Mouse (Mus musculus) liver, postnatal 0 days (tissue): ENCODE data around the gene Agpat3. TPM values are rescaled to one million over a fixed set of nuclear protein-coding genes. Genes with fewer than 3 reads are reported as not detected.
A peak's percentile ranks its signal among the peaks of the same experiment; 100 is the strongest.

Experiments used
- ATAC-seq: fragments of 200-750 bp; cut with Nextera tagmentation; 2 replicates; pipeline ENCODE4 v1.8.0; 2017; ENCODE audit warnings: mild to moderate bottlenecking, moderate library complexity
- DNase-seq: peaks from one replicate; pipeline ENCODE4 v3.0.0-alpha.2; 2016
- H3K27ac ChIP-seq: fragments of 300-500 bp; sonication (generic); 2 replicates; pipeline ENCODE4 v1.5.1; 2014; ENCODE audit warnings: antibody characterized with exemption, moderate library complexity, mild to moderate bottlenecking, low read depth
- H3K27me3 ChIP-seq: fragments of 300-500 bp; sonication (generic); 2 replicates; pipeline ENCODE4 v1.6.1; 2014; ENCODE audit warnings: low read length, control low read depth, mixed read lengths; ENCODE audit not compliant: insufficient read depth
- H3K36me3 ChIP-seq: fragments of 300-500 bp; sonication (generic); replicated peaks from 2 replicates; pipeline ENCODE4 v1.6.1; 2014; ENCODE audit warnings: mild to moderate bottlenecking, control low read depth, low read length, moderate library complexity, mixed read lengths; ENCODE audit not compliant: insufficient read depth
- H3K4me1 ChIP-seq: fragments of 300-500 bp; sonication (generic); 2 replicates; pipeline ENCODE4 v1.6.1; 2014; ENCODE audit warnings: antibody characterized with exemption, mild to moderate bottlenecking, control low read depth; ENCODE audit not compliant: insufficient read depth
- H3K4me2 ChIP-seq: fragments of 300-500 bp; sonication (generic); 2 replicates; pipeline ENCODE4 v1.6.1; 2014; ENCODE audit warnings: low read depth, mild to moderate bottlenecking, low read length, moderate library complexity, mixed read lengths
- H3K4me3 ChIP-seq: fragments of 300-500 bp; sonication (generic); 2 replicates; pipeline ENCODE4 v1.5.1; 2014; ENCODE audit warnings: low read depth, low read length
- H3K9ac ChIP-seq: fragments of 300-500 bp; sonication (generic); replicated peaks from 2 replicates; pipeline ENCODE4 v1.6.1; 2014; ENCODE audit warnings: mild to moderate bottlenecking, moderate library complexity
- H3K9me3 ChIP-seq: fragments of 300-500 bp; sonication (generic); 2 replicates; pipeline ENCODE4 v1.6.1; 2016; ENCODE audit warnings: mild to moderate bottlenecking, control low read depth, low read length, mixed read lengths
- CTCF ChIP-seq: sonication (generic); IDR thresholded peaks from 2 replicates; pipeline ENCODE4 v1.5.1; 2016; ENCODE audit warnings: antibody characterized with exemption, low read depth
- EP300 ChIP-seq: IDR thresholded peaks from 2 replicates; pipeline ENCODE4 v1.6.1; 2016; ENCODE audit warnings: antibody characterized with exemption, low read depth, mild to moderate bottlenecking
- WGBS: fragments of 180-500 bp; shearing (Covaris S2); extraction: QIAGEN DNeasy Blood & Tissue Kit; methylation state at CpG from one replicate; pipeline ENCODE4 v1.1.7; 2014; ENCODE audit not compliant: insufficient replicate concordance; 5-methylcytosine and 5-hydroxymethylcytosine counted together
- polyA plus RNA-seq: library from polyadenylated mRNA; unstranded; fragments of >200 nt; fragmentation: Nextera tagmentation; extraction: Ambion mirVana; gene quantifications from 2 replicates; pipeline ENCODE4 v1.2.1, GENCODE M21; 2015

The Agpat3 gene
- polyA plus RNA-seq, 1 experiment from 2014 or later, result 154 TPM

- Histone ChIP-seq H3K36me3 (no peaks in the 10 kb centered on the region), H3K9ac (no peak overlapping the region), H3K9me3 (no peaks in the 10 kb centered on the region), H3K4me3 (peak overlapping the region; percentile 29), H3K27ac (no peak overlapping the region), H3K4me2 (peak overlapping the region; percentile 63), H3K27me3 (no peaks in the 10 kb centered on the region), H3K4me1 (peaks cover 13% of the 10 kb centered on the region)
- TF ChIP-seq CTCF (no peak), EP300 (no peak)
- ATAC-seq, result peak; percentile 80
- 39% methylated on average over 27 of the region's 27 CpGs for WGBS
- DNase-seq, result peak; percentile 63
These were observed 20.7 kb upstream of the Agpat3 start for GRCm38 (mm10) chr10:78372681-78373668.

DNA sequence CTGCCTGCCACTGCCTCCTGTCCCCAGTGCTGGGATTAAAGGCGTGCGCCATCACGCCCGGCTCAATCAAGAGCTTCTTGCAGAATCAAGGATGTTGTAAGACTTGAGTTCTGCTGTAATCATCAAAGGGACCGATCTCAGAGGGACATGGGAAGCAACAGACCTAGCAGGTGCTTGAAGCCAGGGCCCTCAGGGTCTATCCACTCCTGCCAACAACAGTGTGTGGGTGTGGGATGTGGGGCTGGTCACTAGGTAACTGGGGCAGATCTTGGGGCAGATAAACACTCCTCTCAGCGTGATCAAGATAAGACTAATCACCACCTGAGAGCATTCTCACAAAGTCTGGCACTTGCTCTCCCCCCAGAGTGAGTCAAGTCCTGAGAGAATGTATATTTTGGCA, 19.5 kb upstream of the Agpat3 start:
- 79% methylated on average over 6 of the region's 6 CpGs for WGBS
- H3K27ac ChIP-seq, result no peak overlapping the region
- H3K4me2 ChIP-seq, result no peak overlapping the region
- no peaks in the 10 kb centered on the region for H3K27me3 ChIP-seq
- no peak overlapping the region for H3K4me3 ChIP-seq
- peaks cover 25% of the 10 kb centered on the region for H3K4me1 ChIP-seq
- H3K9me3 ChIP-seq, result no peaks in the 10 kb centered on the region
- TF ChIP-seq EP300, result no peak
- TF ChIP-seq CTCF, result no peak
- ATAC-seq, result no peak
- DNase-seq, result no peak
- no peak overlapping the region for H3K9ac ChIP-seq
- H3K36me3 ChIP-seq, result no peaks in the 10 kb centered on the region

- no peak for ATAC-seq
These were observed 15.3 kb upstream of the Agpat3 start for GRCm38 (mm10) chr10:78367586-78367985.

GRCm38 (mm10) chr10:78366851-78367312, 14.6 kb upstream of the Agpat3 start:
- H3K27ac ChIP-seq, result peak overlapping the region; percentile 85
- H3K4me1 ChIP-seq, result peaks cover 24% of the 10 kb centered on the region
- peak overlapping the region; percentile 42 for H3K4me2 ChIP-seq
- DNase-seq, result peak; percentile 38
- H3K36me3 ChIP-seq, result no peaks in the 10 kb centered on the region
- peak; percentile 89 for ATAC-seq
- no peaks in the 10 kb centered on the region for H3K9me3 ChIP-seq
- H3K9ac ChIP-seq, result peak overlapping the region; percentile 36; the same call in 1 of the 2 replicates
- no peaks in the 10 kb centered on the region for H3K27me3 ChIP-seq
- 13% methylated on average over 9 of the region's 9 CpGs for WGBS
- no peak overlapping the region for H3K4me3 ChIP-seq
- TF ChIP-seq CTCF (no peak), EP300 (peak; percentile 96)

More at GRCm38 (mm10) chr10:78367586-78367985, 15.3 kb upstream of the Agpat3 start:
- Histone ChIP-seq H3K27me3 (no peaks in the 10 kb centered on the region), H3K4me1 (peaks cover 30% of the 10 kb centered on the region), H3K9ac (0 out of 2 replicates have a peak overlapping the region, but pooled peaks have one; percentile 22), H3K27ac (peak overlapping the region; percentile 85), H3K4me2 (peak overlapping the region; percentile 42), H3K9me3 (no peaks in the 10 kb centered on the region), H3K4me3 (no peak overlapping the region), H3K36me3 (no peaks in the 10 kb centered on the region)
- DNase-seq, result no peak
- 52% methylated on average over 4 of the region's 4 CpGs for WGBS
- TF ChIP-seq CTCF (no peak), EP300 (no peak)

DNA sequence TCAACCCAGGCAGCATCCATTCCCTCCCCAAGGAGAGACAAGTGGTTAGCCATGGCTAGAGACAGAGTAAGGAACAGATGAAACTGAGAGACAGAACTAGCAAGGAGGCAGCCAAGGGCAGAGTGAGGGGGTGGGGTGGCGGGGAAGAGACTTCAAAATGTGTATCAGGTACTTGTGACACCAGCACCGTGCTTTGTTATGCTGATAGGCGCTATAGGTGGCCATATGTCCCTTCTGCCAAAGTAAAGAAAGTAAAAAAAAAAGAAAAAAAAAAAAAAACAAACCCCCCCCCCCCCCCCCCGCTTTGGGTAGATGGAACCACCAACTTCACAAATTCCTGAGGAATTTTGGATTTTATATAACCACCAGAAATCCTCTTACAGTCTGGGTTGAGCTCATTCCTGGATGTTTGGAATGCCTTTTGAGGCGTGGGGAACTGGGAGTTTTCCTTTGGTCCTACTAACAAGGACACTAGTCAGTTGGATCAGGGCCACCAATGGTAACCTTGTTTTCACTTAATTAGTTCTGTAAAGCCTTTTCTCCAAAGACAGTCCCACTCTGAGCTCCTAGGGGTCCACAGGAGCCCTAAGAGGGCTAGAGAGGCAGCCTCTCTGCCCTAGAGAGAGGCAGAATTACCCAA, 14.0 kb upstream of the Agpat3 start:
- no peak for TF ChIP-seq CTCF
- no peak for TF ChIP-seq EP300
- peak overlapping the region; percentile 36; the same call in 1 of the 2 replicates for H3K9ac ChIP-seq
- no peaks in the 10 kb centered on the region for H3K9me3 ChIP-seq
- H3K27ac ChIP-seq, result peak overlapping the region; percentile 85
- H3K4me3 ChIP-seq, result no peak overlapping the region
- H3K4me2 ChIP-seq, result peak overlapping the region; percentile 42
- no peaks in the 10 kb centered on the region for H3K36me3 ChIP-seq
- peaks cover 24% of the 10 kb centered on the region for H3K4me1 ChIP-seq
- 39% methylated on average over 5 of the region's 5 CpGs for WGBS
- DNase-seq (no peak), ATAC-seq (peak; percentile 45)
- no peaks in the 10 kb centered on the region for H3K27me3 ChIP-seq

DNA sequence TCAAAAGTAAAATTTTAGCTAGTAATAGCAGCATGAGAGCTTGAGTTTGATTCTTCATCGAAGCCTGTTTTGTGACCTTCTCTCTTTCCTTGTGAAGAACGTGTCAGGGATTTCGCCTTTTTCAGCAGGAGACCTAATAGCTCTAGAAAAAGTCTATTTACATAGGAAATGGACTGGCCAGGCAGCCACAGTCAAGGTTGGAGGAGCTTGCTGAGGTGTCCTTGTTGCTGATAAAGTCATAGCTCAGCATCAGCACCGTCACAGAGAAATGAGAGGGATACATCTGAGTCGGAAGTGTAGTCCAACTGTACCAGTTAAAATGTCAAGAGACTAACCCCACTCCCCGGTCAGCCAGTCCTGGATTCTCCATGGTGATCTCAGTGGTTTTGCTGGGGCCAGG, 13.3 kb upstream of the Agpat3 start:
- DNase-seq (no peak), ATAC-seq (no peak)
- Histone ChIP-seq H3K4me3 (no peak overlapping the region), H3K36me3 (no peaks in the 10 kb centered on the region), H3K9ac (no peak overlapping the region), H3K4me2 (no peak overlapping the region), H3K9me3 (no peaks in the 10 kb centered on the region), H3K27me3 (no peaks in the 10 kb centered on the region), H3K27ac (no peak overlapping the region), H3K4me1 (peaks cover 24% of the 10 kb centered on the region)
- 80% methylated on average over 6 of the region's 6 CpGs for WGBS
- no peak for TF ChIP-seq CTCF
- no peak for TF ChIP-seq EP300
